Mouse (Mus musculus) heart, postnatal 14 days (tissue): ENCODE results near the gene BC035044. TPM values are rescaled to one million over a fixed set of nuclear protein-coding genes. Genes with fewer than 3 reads are reported as not detected.
A peak's percentile ranks its signal among the peaks of the same experiment; 100 is the strongest.
"Not testable (repeated sequence)": the region's sequence is repeated elsewhere in the genome, so short reads cannot be mapped to it uniquely, and the experiment has no call there.

Experiments
- DNase-seq, 2 experiments: peaks; one replicate each; pipeline ENCODE4 v3.0.0; 2021 to 2022
- intact Hi-C: fragments of 180-260 bp; cut with DNase I; formaldehyde crosslinking; loops from one replicate; pipeline ENCODE4 v1.15.1; 2025
- long read RNA-seq, 2 experiments: library from polyadenylated mRNA; stranded (forward); transcript quantifications; one replicate each; pipeline ENCODE4 v2.0.0; 2021
- total RNA-seq, 2 experiments: library from RNA; stranded (reverse); gene quantifications; 2 replicates each; pipeline ENCODE4 v1.2.3; 2021

Gene BC035044
- total RNA-seq: under 1 TPM; 0.45 to 0.93 TPM
- long read RNA-seq, experiment 1, partial matches to known transcripts: 0 of 1 reads
- long read RNA-seq, experiment 1, other reads (novel, unspliced or antisense): 0 of 1 reads
- long read RNA-seq, experiment 2: 0 reads

DNA sequence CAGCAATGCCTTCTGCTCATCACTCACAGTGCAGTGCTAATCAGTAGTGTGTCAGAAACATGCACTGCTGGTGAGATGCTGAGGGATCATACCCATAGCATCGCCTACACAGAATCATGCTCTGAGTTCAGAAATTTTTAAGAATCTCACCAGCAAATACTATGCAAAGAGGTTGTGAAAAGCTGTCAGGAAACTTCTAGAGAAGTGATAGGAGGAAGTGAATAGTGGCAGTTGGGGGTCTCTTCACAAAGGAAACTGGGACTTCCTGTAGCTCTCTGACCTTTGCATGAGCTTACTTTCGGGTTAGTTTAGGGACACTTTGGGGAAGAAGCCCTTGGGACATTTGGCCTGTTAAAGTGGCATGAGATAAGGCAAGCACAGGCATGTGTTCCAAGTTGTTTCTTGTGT, at the start of gene BC035044:
Gene BC035044 (minus strand): TSS at position 179 of the 408 bp plus-strand sequence.
- intact Hi-C loops: no loop called here
- no peak for DNase-seq

DNA sequence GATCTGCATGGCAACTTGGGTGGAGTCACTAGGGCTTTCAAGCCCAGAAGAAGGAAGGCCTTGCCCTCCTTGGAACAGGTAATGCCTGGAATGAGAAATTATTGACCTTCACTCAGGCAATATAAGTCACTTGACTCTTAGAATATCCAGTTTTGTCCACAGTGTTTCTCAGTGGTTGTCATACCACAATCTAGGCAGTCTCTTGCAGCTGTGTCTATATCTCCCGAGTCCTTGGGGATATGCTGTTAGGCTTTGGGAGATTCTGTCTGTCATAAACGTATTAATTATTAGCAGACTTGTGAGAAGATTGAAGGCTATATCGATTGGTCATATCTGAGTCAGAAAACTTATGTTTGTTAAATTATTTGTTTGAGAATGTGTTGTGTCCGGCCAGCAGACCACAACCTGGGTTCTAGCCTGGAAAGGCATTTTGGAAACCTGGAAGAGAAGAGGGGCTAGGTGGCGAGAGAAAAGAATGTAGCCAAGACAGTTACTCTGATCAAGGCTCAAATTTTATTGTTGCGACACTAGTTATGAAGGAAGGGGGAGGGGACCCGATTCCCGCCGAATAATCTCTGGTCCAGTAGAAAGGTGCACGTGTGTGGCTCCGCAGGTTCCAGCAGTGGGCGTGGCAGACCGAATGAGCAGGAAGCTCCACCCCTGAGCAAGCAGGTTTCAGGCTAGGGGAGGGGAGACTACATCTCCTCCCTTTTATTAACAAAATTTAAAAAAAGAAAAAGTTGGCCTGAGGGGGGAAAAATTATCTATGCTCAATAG, 45.2 kb upstream of the BC035044 start:
- DNase-seq, intact Hi-C loops: not testable (repeated sequence)

DNA sequence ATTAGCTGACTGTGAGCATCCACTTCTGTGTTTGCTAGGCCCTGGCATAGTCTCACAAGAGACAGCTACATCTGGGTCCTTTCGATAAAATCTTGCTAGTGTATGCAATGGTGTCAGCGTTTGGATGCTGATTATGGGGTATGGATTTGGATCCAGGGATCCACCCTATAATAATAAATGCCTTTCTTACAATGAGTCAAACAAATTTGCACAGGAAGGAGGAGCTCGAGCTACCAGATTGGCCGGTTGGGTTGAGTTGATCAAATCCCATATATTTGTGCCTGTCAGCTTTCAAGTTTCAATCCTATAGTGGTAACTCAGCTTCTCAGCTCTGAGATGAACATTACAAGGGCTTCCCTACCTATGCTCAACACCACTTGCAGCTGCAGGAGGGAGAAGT, 43.2 kb upstream of the BC035044 start, which contains the start of gene Clec2g:
Gene Clec2g (plus strand): TSS at position 301 of the 400 bp plus-strand sequence.
- DNase-seq: not testable (repeated sequence)

DNA sequence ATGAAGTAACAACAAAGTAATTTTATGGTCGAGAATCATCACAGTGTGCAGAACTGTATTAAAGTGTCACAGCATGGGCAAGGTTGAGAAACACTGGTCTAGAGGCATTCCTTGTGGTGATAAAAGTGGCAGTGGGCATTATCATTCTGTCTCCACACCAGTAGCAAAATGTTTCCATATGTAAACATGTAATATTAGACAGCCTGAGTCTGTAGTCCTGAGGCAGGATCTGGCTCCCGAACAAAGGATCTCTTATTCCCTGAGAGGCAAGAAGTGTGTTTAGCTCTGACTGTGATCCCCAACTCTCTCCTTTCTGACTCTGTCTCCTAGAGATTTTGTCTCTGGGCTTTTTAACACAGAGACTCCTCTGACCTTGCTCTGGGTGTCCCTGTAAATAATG, 42.1 kb upstream of the BC035044 start:
- intact Hi-C loops: no loop called here
- no peak for DNase-seq

More for the DNA sequence above, 43.2 kb upstream of the BC035044 start, which contains the start of gene Clec2g:
- intact Hi-C loops: not testable (repeated sequence)

DNA sequence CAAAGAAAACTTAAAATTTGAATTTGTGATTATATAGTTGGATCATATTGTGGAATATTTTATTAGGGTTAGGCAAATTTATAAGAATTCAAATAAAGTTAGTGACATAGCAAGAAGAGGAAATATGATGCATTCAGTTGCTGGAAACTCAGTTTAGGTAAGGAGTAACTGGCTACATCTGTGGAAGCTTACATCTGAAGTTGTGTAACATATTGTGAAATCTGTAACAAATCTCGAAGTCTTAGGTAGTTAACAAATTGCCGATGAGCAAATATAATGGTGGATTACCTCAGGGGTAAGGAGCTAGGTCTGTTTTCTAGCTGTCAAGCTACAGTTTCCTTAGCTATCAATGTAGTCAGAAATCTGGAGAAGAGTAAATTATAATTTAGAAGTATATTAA, 26.4 kb upstream of the BC035044 start:
- intact Hi-C loops: no loop called here
- DNase-seq: no peak

DNA sequence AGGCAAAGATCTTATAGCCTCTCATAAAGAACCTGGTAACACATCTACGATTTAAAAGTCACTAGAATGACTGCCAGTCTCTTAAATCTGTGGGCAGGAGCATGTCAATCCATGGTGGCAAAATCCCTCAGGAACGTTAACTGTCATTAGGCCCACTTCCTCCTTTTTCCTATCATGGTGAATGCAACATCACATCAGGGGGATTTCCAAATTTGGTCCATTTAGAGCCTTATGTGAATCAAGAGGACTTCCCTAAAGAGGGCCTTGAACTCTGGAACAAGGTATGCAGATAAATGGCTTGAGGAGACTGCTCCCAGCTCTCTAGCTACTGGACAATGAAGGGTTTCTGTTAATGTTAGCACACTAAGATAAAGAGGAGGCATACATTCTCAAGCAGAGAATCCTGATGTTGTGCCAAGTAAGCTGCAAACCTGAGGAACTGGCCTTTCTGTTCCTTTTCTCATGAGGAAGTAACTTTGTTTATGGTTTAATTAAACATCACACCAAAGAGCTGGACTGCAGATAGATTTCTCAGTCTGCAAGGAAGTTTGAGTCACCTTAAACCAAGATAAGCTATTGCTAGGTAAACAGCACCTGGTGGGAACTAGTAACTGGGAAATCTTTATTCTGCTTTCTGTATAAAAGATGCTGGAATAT, 22.8 kb upstream of the BC035044 start:
- intact Hi-C loops: no loop called here
- no peak for DNase-seq

DNA sequence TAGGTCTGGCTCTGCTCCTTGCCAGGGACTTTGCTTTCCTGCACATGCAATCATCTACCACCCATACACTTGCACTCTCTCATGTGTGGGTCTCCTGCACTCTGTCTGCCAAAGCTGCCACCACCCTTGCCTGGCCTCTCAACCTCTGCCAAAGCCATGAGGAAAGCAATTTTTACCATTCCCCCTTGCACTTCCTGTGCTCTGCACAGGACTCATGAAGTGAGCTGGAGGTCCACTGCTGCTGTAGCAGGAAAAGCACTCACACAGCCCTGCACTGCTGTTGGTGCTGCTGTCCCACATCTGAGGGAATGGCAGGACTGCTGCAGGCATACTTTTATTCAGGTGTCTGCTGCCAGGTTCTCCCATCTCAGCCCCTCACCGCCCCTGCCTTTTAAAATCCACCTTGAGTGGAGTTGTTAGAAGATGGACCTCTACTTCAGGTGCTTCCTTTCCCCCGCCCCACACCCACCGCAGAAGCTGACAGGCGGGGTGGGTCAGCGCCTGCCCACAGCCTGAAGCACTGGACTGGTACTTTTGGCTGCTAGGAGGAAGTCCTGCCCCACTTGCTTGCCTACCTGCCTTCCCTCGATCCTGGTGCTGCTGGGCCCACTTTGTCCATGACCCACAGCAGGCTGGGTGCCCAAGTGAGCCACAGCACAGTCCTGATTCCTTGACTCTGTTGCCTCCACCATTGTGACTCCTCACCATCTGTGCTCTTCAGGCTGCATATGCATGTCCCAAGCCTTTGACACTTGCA, 10.0 kb upstream of the BC035044 start:
- intact Hi-C loops: not testable (repeated sequence)

DNA sequence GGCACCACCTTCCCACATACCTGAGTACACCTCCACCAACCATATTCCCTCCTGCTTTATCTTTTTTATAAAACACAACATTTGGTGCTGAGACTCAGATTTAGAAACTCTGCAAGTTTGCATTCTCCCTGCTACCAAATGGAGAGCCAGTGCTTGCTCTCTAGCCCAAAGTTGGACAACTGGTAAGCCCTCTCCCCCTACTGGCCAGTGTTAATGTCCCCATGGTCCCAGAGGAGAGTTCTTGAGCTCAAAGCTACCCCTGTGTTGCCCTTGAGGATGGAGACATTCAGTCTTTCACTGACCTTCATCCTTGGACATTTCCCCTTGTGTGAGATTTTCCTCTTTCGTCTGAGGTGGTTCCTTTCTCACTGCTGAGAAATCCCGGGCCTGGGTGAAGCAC, 9.1 kb upstream of the BC035044 start:
- intact Hi-C loops: no loop called here
- DNase-seq: no peak

More for the DNA sequence above, 10.0 kb upstream of the BC035044 start:
- not testable (repeated sequence) for DNase-seq

DNA sequence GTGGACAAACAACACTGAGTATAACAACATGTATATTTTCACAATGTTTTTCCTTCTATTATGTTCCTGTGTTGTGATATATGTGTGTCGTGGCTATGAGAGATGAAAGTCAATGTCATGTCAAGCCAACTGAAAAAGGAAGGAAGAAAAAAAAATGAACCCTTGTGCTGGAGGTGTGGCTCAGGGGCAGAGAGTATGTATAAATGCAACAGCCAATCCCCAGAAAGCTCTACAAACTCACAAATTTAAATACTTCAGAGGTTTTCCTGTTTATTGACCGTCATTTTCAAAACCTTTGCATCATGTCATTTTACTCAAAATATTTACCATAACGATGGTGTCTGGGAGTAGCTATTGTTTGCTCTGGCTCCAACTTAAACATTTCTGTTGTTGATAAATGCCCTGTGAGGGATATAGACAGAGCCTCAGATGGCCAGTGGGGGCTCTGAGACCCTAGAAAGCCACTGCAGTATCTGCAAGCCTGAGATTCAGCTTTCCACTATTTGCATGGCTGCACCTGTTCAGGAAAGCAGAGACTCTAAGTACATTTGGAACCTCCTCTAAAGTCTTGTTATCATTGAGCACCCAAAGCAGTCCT, 4.6 kb upstream of the BC035044 start:
- intact Hi-C loops: no loop called here

DNA sequence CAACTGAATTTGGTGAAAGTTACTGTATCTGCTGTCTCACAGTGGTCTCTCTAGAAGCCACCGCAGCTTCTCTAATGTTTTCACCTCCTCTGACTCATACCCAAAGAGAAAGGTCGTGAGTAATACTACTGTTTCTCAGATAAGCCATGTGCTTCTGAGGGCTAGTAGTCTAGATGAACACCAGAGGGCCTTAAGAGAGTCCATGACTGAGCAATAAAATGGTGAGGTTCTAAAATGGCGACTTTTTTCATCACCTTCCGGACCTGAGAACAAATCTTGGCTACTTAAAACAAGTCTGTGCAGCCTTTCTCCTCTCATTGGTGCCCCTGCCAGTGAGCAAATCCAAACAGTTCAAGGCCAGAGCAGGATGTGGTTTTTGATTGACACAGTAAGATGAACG, 2.1 kb downstream of the BC035044 start:
- intact Hi-C loops: loop anchor here (10.0 kb wide), 1 partner anchor 234 kb away; no protein-coding TSS in a partner anchor
- no peak for DNase-seq

More for the DNA sequence above, 4.6 kb upstream of the BC035044 start:
- no peak for DNase-seq

DNA sequence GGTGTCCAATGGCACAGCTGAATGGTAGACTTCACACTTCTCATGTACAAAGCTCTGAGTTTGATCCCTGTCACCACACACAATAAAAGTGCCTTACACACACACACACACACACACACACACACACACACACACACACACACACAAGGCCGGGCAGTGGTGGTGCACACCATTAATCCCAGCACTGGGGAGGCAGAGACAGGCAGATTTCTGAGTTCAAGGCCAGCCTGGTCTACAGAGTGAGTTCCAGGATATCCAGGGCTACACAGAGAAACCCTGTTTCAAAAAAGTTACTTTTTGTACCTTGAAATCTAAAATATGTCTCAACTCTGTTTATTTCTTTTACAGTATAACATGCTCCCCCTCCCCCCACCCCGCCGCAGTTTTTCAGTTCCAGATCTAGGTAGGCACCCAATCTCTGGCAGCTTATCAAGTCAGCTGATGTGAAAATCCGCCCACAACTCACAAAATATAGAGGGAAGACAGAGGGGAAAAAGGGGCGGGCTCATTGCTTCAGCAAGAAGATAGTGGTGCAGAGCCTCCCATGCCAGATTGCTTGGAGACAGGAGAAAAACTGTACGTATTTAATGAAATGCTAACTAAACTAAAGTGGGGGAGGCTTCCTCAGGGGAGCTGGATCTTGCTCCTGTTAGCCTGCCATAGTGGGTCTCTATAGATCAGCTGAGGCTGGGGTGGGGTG, 3.7 kb downstream of the BC035044 start, which contains the start of gene Clec2i:
Gene Clec2i (plus strand): TSS at position 498 of the 700 bp plus-strand sequence.
- intact Hi-C loops: loop anchor here (10.0 kb wide), 1 partner anchor 232 kb away; no protein-coding TSS in a partner anchor

DNA sequence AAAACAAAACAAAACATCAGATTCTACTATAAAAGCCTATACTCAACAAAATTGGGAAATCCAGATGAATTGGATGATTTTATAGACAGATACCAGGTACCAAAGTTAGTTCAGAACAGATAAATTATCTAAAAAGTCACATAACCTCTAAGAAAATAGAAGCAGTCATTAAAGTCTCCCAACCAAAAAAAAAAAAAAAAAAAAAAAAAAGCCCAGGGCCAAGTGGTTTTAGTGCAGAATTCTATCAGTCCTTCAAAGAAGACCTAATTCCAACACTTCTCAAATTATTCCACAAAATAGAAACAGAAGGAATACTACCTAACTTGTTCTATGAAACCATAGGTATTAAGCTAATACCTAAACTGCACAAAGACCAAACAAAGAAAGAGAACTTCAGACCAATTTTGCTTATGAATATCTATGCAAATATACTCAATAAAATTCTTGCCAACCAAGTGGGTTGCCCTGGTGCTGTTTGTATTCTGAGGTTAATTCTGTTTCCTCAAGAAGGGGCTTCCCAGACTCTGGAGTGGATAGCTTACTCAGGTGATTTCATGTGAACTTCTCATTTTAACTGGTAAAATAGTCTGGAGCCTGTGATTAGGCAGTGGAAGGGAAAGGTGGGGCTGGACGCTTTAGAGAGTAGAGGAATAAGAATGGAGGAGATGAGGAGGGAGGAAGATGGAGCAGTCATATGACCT, 18.9 kb downstream of the BC035044 start:
- DNase-seq: no peak
- intact Hi-C loops: no loop called here

More for the DNA sequence above, 3.7 kb downstream of the BC035044 start, which contains the start of gene Clec2i:
- DNase-seq: not testable (repeated sequence)

DNA sequence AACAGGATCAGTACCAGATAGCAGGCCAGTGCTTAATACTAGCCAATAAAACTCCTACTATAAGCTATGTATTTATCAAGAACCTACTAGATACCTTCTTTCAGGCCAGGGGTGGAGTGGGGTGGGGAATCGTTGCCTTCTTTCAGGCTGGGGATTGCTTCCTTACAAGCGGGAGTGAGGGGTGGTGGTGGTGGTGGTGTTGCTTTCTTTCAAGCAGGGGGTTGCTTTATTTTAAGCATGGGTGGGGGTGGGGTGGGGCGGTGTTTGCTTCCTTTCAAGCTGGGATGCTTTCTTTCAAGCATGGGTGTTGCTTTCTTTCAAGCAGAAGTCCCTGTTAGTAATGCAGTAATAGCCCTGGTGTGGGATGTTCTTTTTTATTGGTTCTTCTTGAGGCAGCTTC, 22.1 kb downstream of the BC035044 start:
- intact Hi-C loops: no loop called here
- DNase-seq: no peak

DNA sequence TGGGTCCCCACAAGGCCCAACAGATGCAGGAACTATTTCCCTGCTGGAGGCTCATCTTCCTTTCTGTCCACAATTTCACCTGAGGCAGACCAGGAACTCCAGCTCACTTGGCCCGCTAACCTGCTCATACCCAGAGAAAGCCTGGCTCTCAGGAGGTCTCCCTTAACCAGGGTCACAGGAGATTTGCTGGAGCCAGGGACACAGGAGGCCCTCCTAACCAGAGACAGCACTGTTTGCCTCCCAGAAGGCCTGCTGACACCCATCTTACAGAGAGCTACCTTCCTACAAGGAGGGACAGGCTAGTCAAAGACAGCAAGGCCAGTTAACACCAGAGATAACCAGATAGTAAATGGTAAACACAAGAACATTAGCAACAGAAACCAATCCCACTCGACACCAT, 33.0 kb downstream of the BC035044 start:
- intact Hi-C loops: loop anchor here (10.0 kb wide), 1 partner anchor 237 kb away; no protein-coding TSS in a partner anchor
- no peak for DNase-seq

DNA sequence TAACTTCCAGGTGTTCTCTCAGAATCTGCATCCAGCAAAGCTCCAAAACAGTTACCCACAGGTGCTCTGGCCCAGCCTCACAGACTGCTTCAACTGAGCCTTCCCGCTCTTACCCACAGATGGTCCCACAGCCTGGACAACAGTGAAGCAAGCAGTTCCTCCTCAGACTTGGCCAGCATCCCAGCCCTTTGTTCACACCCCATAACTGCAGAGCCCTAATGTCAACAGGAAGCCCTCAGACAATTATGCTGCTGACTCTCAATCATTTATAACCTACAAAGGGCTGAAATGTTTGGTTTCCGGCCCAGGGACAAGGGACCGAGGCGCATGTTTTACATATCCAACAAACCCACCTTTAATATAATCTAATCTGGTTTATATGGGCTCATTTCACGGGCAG, 34.7 kb downstream of the BC035044 start:
- DNase-seq: peak; percentile 83
- intact Hi-C loops: loop anchor here (10.0 kb wide), 1 partner anchor 239 kb away; no protein-coding TSS in a partner anchor

DNA sequence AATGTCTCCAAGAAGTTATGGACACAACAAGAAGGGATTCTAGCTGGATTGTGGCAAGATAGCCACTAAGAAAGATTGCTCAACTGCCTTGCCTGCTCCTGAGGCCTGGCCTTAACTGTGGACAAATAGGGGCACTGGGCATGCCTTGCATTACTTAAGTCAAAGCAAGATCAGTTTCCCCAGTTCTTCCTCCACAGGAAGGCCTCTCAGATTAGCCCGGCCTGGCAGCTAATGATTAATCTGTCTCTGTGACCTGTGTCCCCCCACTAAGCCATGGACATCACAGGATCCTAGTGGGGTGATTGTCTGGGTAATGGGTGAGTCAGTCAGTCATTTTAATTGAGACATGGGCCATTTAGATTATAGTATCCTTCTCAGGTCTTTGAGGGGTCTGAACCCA, 35.4 kb downstream of the BC035044 start:
- intact Hi-C loops: loop anchor here (1.0 to 10.0 kb wide), 2 partner anchors 211 to 239 kb away; no protein-coding TSS in a partner anchor

DNA sequence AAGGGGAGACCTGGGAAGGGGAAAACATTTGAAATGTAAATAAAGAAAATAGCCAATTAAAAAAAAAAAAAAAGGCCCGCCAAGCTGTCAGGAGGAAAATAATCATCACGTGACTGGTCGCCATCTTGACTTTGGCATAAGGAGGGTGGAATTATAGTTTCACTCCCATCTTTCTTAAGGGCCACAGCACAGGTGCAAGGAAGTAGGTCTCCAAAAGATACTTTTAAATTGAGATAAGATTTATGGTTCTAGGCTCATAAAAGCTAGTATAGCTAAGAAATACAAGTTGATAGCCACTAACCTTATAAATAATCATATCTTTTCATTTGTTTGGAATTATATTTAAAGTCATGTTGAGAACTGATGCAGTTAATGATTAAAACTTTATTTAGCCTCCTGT, 36.0 kb downstream of the BC035044 start:
- intact Hi-C loops: loop anchor here (1.0 to 10.0 kb wide), 5 partner anchors 211 to 512 kb away; no protein-coding TSS in a partner anchor
- DNase-seq: no peak

More for the DNA sequence above, 35.4 kb downstream of the BC035044 start:
- DNase-seq: no peak
